Mouse (Mus musculus): Measurements from ENCODE around the gene Pank3. TPM values are rescaled to one million over a fixed set of nuclear protein-coding genes. Genes with fewer than 3 reads are reported as not detected.

Pank3 gene
- polyA plus RNA-seq, 1 experiment from 2014 or later: 4.6 TPM

MicroRNA genes within 50 kb of the gene (microRNA counts, 519-probe panel; counts per million panel counts)
- 4,263 counts per million, percentile 86 among the panel's probes with 10 or more counts for microRNA mmu-miR-103

Small RNA genes within 50 kb of the gene (microRNA-seq; reads per million reads assigned to microRNA genes)
- 7.9 reads per million, percentile 24 among the genes with 10 or more reads in this experiment for gene Mir103-1

Other genes starting within 250 kb of the Pank3 start
- not detected in 2 replicates for gene Fbll1, start 29.4 kb downstream of the Pank3 start, polyA plus RNA-seq (2015; fragmentation: Nextera tagmentation; extraction: Ambion mirVana)
- 39.8 and 41.0 TPM in 2 replicates for gene Rars, start 65.0 kb downstream of the Pank3 start, polyA plus RNA-seq (2015; fragmentation: Nextera tagmentation; extraction: Ambion mirVana)
- 2.0 and 2.8 TPM in 2 replicates for gene Wwc1, start 211.0 kb downstream of the Pank3 start, polyA plus RNA-seq (2015; fragmentation: Nextera tagmentation; extraction: Ambion mirVana)